Mouse (Mus musculus): Measurements from ENCODE around the gene Frem1. TPM values are rescaled to one million over a fixed set of nuclear protein-coding genes. Genes with fewer than 3 reads are reported as not detected.

Frem1 gene
- total RNA-seq, 2 experiments from 2014 or later = 1.8 to 2.0 TPM

DNA sequence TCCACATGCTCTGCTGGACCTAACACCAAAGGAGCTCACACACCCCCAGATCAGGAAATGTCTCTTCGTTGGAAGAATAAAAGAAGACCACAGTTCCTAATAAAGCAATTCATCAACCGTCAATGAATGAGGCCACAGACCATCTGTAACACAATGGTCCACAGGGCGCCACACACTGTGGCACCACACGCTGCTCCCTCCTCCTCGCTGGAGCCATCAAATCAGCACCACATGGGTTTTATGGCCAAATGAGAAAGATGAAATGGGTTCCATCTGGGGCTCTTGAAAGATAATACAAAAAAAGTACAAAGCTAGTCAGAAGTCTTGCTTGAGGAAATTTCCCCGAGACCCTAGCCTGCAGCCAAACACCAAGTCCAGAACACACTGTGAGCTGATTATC is 6.9 kb downstream of the Frem1 start:
- intact Hi-C loops (cut with DNase I) = no loop called here
- no peak for DNase-seq (ENCODE audit: extremely low spot score in 1 of 2, low spot score in 2 of 2)

DNA sequence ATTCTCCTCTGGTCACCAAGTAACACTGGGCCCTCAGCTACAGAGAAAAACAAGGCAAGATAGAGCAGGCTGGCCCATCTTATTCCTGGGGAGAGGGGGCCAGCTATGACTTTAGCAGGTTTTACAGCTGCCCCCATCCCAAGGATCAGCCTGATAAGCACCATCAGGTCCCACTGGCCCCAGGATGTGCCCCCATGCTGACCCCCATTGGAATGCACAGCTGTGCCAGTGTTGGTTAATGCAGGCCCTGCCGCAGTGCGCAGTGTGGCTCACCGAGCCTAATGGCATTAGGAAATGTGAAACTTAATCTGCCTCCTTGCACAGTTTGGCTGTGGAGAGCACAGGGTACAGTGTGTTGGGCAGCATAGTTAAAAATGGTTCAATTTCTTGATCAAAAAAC is 11.4 kb downstream of the Frem1 start:
- intact Hi-C loops (cut with DNase I) = no loop called here
- DNase-seq (ENCODE audit: extremely low spot score in 1 of 2, low spot score in 2 of 2) = no peak

GRCm38 (mm10) chr4:83032780-83033179 is 19.4 kb downstream of the Frem1 start:
- intact Hi-C loops (cut with DNase I) = no loop called here
- no peak for DNase-seq (ENCODE audit: extremely low spot score in 1 of 2, low spot score in 2 of 2)

DNA sequence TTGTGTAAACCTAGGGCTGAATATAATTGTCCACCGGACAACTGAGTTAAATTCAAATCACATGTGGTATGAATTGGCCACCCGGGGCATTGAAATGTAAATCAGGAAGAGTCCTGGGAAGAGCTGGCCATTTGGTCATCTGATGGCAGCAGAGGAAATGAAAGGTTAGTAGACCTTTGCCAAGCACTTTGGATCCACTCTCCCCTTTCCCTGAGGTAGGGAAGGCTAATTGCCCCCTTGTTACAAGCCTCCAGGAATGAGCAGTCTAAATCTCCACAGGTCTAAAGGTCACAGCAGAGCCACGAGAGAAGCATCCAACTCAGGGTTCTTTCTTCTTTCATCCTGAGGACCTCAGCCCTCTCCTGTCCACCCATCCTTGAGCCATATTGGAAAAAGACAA is 20.5 kb downstream of the Frem1 start:
- intact Hi-C loops (cut with DNase I) = no loop called here
- DNase-seq (ENCODE audit: extremely low spot score in 1 of 2, low spot score in 2 of 2) = no peak

DNA sequence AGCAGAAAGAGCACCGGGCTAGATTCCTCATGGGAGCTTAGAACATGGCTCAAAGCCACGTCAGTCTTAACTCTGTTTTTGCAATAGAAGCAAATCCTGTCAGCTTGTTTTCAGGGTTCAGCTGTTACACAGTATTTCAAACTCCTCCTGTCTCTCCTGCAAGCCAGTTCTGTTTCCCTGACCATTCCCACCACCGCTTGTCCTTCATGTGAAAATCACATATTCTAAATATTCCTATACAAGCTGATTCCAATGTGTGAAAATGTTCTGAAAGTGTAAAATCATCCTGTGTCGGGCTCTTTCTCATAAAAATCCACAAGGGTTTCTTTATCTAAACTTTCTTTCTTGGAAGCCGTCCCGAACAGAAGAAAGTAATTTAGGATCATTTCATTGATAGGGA is 22.0 kb downstream of the Frem1 start:
- DNase-seq (ENCODE audit: extremely low spot score in 1 of 2, low spot score in 2 of 2) = no peak

GRCm38 (mm10) chr4:83020759-83021555 is 31.2 kb downstream of the Frem1 start:
- no peak for DNase-seq (ENCODE audit: extremely low spot score in 1 of 2, low spot score in 2 of 2)
- intact Hi-C loops (cut with DNase I) = no loop called here

More for the DNA sequence above, 22.0 kb downstream of the Frem1 start:
- intact Hi-C loops (cut with DNase I) = no loop called here

DNA sequence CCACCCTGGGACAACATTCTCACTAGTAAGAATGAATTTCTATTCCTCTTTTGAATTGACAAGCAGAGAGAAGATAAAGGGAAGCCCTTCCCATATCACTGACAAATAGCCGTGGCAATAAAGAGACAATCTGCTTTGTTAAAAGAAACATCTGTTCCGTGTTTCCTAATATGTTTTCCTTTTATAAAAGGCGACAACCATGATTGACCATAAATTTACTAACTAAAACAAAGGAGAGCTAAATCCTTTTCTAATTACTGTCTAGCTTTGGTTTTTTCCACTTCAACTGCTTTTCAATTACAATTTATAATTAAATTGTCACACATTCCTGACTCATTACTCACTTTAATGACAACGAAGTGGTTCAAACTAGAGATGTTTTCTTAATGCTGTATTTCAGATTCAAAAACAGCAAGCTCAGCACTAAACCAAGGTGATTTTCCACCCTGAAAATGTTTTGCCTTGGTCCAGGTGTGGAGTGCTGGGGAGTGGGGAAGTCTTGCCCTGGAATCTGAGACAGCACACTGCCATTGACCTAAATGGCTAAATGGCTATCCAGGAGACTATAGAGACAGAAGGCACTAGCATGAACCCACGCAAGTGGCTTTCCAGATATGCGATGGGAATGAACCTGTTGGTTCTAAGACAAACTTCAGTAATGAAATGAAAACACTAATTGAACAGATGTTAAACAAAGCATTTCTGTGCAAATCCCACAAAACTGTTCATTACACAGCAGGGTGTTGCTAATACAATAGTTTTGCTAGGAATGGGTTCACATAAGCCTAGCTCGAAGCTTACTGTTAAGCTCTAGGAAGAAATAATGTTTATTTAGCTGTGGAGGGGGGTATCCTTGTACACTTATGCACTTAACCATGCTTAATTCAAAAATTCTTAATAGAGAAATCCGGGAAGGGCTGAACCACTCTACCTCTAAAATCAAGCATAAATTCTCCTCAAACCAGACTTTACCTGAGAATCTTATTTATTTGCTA is 33.7 kb downstream of the Frem1 start:
- intact Hi-C loops (cut with DNase I) = no loop called here
- no peak for DNase-seq (ENCODE audit: extremely low spot score in 1 of 2, low spot score in 2 of 2)

DNA sequence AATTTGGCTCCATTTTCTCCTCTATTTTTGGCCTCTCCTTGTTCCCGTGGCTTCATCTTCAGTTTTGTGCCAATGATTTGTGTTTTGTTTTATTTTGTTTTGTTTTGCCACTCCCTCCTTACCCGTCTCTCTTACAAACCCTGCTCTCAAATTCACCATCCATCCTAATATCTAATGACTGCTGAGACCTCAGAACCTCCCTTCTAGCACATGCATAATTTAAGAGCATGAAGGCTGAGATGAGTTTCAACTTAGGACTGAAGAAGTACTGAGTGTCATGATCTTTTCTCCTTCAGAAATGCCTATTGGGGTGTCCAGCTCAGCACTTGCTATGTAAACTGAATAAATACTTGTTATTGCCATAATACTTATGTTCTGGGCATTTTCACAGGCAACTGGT is 37.6 kb downstream of the Frem1 start:
- intact Hi-C loops (cut with DNase I) = no loop called here
- no peak for DNase-seq (ENCODE audit: extremely low spot score in 1 of 2, low spot score in 2 of 2)

GRCm38 (mm10) chr4:83004086-83004485 is 48.1 kb downstream of the Frem1 start:
- intact Hi-C loops (cut with DNase I) = no loop called here
- DNase-seq (ENCODE audit: extremely low spot score in 1 of 2, low spot score in 2 of 2) = no peak

- intact Hi-C loops (cut with DNase I) = no loop called here
- DNase-seq (ENCODE audit: extremely low spot score in 1 of 2, low spot score in 2 of 2) = no peak
Observed at GRCm38 (mm10) chr4:82992042-82992441, 60.1 kb downstream of the Frem1 start.

DNA sequence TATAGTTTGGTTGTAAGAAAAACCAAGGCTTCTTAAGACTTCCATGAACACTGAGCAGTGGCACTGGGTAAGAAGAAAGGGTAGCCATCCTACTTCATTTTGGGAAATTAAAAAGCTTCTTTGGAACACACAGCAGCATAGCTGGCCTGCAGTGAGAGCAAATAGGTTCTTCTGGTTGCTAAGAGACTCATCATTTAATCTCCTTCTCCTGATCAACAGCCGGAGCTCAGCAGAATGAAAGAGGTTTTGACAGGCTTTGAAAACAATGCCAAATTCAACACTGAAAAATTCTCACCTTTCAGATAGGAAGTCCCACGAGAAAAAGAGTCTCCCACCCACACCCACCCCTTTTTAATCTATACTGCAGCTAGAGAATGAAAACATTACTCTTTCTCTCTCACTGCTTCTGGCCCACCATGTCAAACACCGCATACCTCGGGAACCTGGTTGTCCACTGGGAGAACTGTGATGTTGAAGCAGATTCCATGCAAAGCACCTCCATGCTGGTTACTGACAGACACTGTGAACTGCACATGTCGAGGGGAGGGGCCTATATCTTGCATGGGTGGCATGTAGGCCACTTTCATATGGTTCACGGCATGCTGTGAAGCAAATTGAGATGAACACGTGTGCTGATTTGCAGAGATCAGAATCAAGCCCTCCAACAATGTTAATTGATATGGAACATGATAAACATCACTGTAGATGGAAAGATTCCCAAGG is 61.0 kb downstream of the Frem1 start:
- intact Hi-C loops (cut with DNase I) = no loop called here
- DNase-seq (ENCODE audit: extremely low spot score in 1 of 2, low spot score in 2 of 2) = no peak

GRCm38 (mm10) chr4:82972381-82972780 is 79.8 kb downstream of the Frem1 start:
- no peak for DNase-seq (ENCODE audit: extremely low spot score in 1 of 2, low spot score in 2 of 2)
- intact Hi-C loops (cut with DNase I) = no loop called here

DNA sequence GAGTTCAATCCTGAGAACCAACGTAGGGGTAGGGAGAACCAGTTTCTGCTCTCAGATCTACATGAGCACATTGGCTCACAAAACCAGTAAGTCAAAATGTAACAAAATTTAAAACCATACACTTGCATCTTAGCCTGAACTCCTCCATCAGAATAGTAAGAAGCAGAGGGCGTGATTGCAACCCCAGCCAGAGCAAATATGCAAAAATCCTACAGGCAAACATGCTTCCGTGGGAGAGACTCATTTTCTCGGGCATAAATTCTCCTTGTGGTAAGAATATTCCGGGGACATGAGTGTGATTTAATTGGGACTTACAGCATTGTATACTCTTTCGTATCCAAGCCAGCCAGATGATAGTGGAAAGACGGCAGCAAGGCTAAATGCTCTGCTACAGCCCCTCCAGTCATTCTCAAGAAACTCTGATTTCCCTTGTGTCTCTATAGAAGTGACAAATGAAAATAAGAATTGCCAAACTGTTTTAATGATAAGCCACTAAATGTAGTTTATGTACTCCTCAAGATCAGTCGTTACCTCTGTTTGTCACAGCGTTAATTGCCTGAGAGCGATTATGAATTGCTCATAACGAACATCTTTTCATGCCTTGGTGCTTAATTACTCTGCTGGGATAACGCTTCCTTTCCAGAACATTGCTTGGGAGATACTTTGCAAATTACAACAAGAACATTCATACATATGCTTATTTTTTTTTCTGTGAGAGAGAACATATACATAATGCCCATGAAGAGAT is 81.1 kb downstream of the Frem1 start:
- intact Hi-C loops (cut with DNase I) = no loop called here
- no peak for DNase-seq (ENCODE audit: extremely low spot score in 1 of 2, low spot score in 2 of 2)

DNA sequence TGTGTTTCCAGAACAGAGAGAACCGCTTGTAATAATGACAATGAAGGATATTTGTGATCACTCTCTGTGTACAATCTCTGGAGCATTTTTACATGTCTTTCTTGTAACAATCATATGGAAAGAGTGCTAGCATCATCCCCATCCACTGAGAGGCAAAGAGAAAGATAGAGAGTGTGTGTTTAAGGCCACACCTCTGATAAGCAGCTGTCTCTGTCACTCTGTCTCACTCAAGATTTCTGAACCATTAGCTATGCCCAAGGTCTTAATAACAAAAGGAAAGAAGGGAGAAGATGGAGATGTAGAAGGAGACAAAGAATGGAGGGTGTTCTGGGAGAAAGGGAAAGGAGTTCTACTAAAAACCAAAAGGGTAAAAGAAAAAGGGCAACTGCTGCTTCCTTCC is 91.1 kb downstream of the Frem1 start:
- intact Hi-C loops (cut with DNase I) = no loop called here

DNA sequence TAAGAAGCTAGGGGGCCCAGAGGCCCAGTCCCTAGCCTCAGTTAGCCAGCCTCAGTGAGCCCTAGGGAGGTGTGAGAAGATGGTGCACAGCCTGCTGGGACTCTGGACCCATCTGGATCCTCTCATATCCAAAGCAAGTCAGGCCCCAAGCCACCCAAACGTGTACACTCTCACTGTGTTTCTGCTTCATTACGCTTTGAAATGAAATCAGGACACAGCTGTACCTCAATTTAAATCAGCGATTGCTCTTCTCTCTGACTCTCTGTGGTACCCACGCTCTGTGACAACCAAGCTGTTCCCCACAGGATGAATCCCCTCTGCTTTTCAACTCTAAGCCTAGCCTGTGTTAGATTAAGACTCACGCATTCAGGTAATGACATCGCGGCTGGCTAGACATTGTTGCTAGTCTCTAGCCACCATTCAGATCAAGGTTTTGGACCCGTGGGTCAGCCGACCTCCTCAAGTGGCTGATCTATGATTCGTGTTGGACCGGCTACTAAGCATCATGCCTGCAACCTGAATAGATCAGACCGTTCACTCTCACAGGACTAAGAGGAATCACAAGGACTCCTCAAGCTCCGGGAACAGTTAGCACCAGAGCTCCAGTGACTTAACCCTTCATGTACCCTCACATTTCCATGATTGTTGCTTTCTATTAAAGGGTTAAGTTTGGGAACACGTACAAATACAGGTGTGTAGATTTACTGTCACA is 94.2 kb downstream of the Frem1 start:
- DNase-seq (ENCODE audit: extremely low spot score in 1 of 2, low spot score in 2 of 2) = no peak
- intact Hi-C loops (cut with DNase I) = no loop called here

More for the DNA sequence above, 91.1 kb downstream of the Frem1 start:
- no peak for DNase-seq (ENCODE audit: extremely low spot score in 1 of 2, low spot score in 2 of 2)

DNA sequence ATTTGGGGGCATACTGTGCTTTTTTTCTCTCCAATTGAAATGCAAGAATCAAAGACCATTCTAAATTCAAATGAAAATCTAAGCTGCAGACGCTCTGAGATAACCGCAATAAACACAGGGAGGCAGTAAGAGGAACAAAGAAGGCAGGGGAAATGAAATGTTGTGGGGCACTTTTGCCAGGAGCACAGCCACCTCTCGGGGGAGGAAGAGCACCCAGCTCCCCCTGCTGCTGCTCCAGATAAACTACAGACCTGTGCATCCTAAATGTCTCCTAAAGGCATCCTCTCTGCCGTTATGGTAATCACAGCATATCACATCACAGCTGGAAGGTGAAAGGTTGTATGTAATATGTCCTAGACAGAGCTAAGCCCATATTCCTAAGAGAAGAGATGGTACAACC is 98.1 kb downstream of the Frem1 start:
- intact Hi-C loops (cut with DNase I) = no loop called here
- DNase-seq (ENCODE audit: extremely low spot score in 1 of 2, low spot score in 2 of 2) = no peak

- no peak for DNase-seq (ENCODE audit: extremely low spot score in 1 of 2, low spot score in 2 of 2)
- intact Hi-C loops (cut with DNase I) = loop anchor here (5.0 kb wide), 1 partner anchor 233 kb away; no protein-coding TSS in a partner anchor
Observed at GRCm38 (mm10) chr4:82949511-82949910, 102.6 kb downstream of the Frem1 start.

- intact Hi-C loops (cut with DNase I) = loop anchor here (5.0 kb wide), 1 partner anchor 236 kb away; no protein-coding TSS in a partner anchor
Observed at GRCm38 (mm10) chr4:82946721-82947120, 105.4 kb downstream of the Frem1 start.

More at GRCm38 (mm10) chr4:82946721-82947120, 105.4 kb downstream of the Frem1 start:
- no peak for DNase-seq (ENCODE audit: extremely low spot score in 1 of 2, low spot score in 2 of 2)
